Mouse (Mus musculus) c-Kit-negative CD71-positive TER-119-positive erythroid progenitor cells, embryonic 14.5 days (primary cell): ENCODE measurements around the gene Slc4a4.

Source experiments
- DNase-seq: peaks from one replicate; pipeline ENCODE4 v3.0.0-alpha.2; 2013; ENCODE audit warnings: low read depth, low spot score

Gene Slc4a4

DNA sequence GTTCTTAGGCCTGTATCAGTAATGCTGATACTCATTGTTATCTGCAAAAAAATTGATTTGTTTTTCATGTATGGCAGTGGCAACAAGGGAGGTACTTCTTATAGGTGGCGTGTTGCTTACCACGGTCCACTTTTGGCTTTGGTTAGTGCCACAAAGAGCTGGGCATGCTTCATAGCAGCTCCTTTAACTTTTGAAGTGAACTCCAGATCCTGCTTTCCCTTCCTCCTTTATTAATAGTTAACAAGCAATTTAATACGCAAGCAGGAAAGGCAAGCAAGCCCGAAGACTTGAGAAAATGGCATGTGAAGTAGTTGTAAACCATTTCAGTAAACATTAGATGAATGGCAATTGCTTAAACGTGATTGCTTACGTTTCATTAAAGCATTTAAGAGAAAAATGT, 113.2 kb downstream of the Slc4a4 start:
- no peak for DNase-seq

DNA sequence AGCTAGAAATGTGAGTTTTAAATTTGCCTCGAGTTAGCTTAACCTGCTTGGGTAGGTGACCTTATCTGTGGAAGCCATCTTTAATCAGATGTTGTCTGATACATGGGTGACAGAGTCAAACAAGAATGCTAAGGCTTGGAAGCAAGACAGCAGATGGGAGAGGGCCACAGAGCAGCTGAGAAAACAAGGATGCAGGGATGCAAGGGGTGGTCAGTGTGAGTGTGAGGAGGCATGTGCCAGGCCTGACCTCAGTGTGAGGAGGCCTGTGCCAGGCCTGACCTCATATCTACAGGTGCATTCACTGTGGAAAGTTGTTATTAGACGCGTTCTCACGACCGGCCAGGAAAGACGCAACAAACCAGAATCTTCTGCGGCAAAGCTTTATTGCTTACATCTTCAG, 114.0 kb downstream of the Slc4a4 start:
- DNase-seq = no peak

- no peak for DNase-seq
Observed at GRCm38 (mm10) chr5:89010116-89010515, 123.5 kb downstream of the Slc4a4 start.

DNA sequence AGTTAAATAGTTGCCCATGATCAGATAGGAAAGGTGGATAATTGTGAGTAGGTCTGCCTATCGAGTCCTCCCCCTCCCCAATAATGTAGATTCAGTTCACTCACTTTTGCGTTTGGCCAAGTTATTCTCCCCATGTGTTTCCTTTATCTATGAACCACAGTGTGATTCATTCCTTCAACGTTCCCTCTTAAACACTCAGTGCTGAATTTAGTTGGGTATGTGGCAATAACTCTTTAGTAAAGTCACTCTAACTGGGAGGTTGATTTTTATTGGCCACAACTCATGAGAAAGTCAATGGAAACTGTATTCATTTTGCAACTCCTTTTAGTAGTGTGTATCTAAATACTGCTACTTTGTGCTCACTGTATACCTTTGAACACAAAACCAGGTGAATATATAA, 125.8 kb downstream of the Slc4a4 start:
- DNase-seq = no peak

GRCm38 (mm10) chr5:89014782-89015181, 128.2 kb downstream of the Slc4a4 start:
- no peak for DNase-seq

- DNase-seq = no peak
Observed at GRCm38 (mm10) chr5:89015878-89016277, 129.3 kb downstream of the Slc4a4 start.

DNA sequence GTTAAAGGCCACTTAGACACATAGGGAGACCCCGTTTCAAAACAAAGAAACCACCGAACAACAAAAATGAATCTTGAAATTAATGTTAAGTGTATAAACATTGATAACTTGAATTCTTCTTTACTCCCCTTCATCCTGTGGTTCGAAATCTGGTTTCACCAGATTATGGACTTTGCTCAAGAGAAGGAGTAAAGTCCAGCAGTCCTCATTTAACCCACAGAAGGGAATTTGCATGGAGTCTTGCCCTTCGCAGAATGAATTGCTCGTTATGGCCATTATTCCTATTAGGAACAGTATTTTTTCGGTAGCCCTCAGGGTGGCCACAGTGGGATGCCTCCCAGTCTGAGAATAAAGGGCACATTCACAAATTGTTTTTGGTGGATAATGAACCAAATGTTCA, 131.9 kb downstream of the Slc4a4 start:
- DNase-seq = no peak

DNA sequence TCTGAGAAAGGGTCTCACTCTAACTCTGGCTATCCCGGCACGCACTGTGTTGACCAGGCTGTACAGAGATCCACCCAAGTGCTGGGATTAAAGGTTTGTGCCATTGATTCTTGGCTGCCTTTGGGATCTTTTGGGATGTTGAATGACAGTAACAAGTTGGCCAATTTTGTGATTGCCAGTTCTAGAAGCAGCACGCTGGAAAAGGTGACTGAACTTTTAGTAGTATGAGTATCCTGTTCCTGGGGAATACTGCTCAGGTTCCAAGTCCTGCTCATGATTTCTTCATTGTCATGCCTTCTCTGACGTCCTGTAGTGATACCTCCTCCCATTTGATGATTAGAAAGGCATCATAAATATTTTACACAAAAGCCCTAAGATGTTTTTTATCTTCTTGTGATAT, 137.8 kb downstream of the Slc4a4 start:
- DNase-seq = no peak

GRCm38 (mm10) chr5:89027518-89028085, 141.0 kb downstream of the Slc4a4 start:
- DNase-seq = no peak

GRCm38 (mm10) chr5:89032647-89033046, 146.0 kb downstream of the Slc4a4 start:
- DNase-seq = no peak

DNA sequence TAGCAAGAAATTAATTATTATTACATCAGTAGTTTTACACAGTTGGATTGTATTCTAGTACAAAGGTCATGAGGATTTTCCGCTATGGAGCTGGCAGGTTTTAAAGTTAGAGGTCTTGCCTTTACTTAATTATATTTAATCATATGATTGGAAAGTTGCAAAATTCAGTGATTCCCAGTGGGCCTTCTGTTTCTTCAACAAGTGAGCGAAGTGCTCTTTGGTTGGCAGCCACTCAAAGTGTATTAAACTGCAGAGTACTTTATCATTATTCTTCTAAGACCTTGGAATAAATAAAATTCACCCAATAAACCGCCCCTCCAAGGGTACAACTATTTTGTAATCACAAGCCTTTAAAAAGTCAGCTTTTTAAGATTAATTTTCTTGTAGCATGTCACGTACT, 146.6 kb downstream of the Slc4a4 start:
- DNase-seq = no peak

GRCm38 (mm10) chr5:89036147-89036546, 149.5 kb downstream of the Slc4a4 start:
- no peak for DNase-seq

- no peak for DNase-seq
Observed at GRCm38 (mm10) chr5:89040814-89041213, 154.2 kb downstream of the Slc4a4 start.

DNA sequence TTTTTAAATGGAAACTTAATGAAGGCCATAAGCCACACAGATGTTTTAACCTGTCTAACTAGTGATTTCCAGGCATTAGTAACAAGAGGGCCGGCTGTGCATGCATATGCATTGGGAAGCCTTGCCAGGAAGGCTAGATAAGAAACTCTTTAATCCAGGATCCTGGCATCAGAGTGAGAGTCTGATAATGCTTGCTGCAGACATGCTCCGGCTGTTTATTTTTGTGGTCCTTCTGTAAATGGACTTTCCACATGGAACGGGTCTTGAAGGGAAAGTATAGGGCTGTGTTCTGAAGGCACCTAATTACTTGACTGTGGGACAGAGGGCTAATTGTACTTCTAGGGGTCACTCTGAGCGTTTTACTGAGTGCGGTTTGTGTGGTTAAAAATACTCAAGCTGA, 157.2 kb downstream of the Slc4a4 start:
- DNase-seq = no peak

DNA sequence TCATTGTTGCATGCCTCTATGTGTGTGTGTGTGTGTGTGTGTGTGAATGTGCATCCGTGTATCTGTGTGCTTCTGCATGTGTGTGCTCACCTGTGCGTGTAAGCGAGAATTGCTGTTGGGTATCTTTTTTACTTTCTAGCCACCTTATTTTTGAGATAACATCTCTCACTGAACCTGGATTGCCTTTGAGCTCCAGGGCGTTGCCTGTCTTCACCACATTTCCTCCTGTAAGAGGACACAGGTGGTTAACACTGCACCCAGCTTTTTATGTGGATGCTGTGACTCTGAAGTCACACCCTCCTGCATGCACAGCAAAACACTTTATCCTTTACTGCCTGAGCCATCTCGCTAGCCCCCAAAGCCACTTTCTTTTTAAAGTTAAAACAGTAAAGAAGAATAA, 158.2 kb downstream of the Slc4a4 start:
- DNase-seq = no peak

DNA sequence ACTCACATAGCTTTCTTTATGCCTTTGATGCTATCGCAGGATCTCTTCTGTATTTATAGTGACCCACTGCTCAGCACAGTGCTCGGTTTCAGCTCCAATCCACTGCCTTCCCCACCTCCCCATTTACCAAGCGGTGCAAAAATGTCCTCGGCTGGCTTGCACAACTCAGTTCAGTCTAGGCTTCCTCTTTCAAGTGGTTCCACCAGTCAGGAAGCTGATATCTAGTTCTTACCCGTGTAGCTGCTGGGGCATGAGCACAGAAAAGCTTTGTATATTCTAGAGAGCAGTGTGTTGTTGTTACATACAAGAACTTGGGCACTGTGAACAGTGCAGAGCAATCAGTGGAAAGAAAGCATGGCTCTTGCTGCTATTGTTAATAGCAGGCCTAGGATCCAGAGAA, 165.0 kb downstream of the Slc4a4 start:
- no peak for DNase-seq

DNA sequence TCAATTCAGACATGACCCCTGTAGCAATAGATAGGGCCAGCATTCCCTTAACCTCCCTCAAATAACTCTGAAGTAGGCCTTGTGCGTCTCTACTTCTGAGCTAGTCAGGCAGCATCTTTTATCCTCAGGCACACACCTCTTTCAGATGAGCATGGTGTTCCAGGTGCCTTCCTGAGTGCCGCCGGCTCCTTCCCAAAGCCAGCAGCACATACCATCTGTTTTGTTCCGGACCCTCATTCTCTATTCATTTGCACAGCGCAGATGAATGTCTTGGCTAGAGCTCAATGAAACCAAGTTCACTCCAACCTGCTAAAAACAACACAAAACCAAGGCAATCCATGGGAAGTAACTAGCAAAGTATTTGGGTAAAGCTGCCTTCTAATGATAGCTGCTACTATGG, 165.6 kb downstream of the Slc4a4 start:
- no peak for DNase-seq

- no peak for DNase-seq
Observed at GRCm38 (mm10) chr5:89055656-89056055, 169.0 kb downstream of the Slc4a4 start.

GRCm38 (mm10) chr5:89056370-89056769, 169.8 kb downstream of the Slc4a4 start:
- DNase-seq = no peak

DNA sequence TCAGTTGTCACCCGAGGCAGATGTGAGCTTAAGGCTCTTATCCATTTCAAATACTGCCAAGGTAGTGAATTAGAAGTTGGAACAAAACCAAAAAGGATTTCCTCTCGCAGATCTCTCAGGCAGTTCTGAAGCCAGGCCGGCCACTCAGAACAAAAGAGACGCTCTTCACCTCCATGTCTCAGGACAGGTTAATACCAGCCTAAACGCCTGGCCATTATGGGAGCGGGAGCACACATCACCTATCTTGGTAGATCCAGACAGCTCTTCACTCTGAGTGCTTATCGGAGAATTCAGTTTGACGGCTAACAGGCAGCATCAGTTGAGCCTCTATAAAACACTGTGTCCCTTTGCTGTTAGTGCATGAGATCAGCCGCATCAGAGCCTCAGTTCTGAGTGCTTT, 174.5 kb downstream of the Slc4a4 start:
- no peak for DNase-seq

- no peak for DNase-seq
Observed at GRCm38 (mm10) chr5:89062286-89062685, 175.7 kb downstream of the Slc4a4 start.

DNA sequence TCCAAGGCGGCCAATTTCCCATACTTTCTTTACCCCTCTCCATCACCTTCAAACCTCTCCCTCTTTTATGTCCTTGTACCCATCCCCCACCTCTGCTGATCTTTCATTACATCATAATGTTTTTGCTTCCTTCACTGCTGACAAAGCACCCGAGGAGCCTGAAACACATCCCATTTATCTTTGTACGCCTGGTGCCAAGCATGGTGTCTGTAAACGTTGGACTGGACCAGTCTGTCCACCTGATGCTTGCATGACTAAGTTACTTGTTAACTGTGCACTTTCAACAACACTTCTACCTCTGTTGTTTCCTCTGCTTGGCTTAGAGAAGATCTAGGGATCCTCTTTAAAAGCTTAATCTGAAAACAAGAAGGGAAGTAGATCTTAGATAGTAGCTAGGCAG, 180.5 kb downstream of the Slc4a4 start:
- no peak for DNase-seq

DNA sequence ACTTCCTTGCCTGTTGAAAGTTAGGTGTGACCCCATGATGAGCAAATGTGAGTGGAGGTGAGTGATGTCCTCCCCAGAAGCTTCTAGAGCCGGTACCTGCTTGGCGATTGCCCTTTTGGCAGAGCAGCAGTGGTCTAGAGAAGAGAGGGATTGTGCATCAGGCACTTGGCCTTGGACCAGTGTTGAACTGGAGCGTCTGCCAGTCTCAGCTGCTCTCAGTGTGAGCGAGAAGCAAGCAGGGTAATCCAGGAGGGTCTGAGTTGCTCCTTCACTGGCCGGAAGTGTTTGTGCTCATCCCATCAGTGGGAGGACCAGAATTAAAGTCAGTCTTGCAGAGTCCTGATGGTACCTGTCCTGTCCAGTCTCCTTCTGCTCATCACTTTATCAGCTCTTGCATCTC, 181.5 kb downstream of the Slc4a4 start:
- no peak for DNase-seq

DNA sequence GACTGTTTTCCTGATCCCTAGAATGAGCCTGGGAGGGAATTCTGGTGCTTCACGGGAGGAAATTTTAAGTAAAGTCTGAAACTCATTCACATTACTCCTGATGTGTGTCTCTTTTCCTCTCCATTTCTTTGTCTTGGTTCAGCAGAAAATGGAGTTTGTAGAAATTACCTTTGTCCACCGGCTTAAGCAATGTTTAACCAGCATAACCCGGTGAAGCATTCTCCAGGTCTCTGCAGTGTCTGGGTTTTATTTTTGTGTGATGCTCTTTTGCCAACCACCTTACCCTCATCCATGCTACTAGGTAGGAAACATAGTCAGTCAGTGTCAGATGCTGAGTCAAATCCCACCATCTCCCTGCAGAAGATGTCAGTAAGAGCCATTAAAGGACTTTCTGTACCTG, 183.4 kb downstream of the Slc4a4 start:
- DNase-seq = no peak
